Mouse (Mus musculus): Measurements from ENCODE around the gene Galnt14. TPM values are rescaled to one million over a fixed set of nuclear protein-coding genes. Genes with fewer than 3 reads are reported as not detected.

Gene Galnt14
- polyA plus RNA-seq, 2 experiments: 0.03 to 0.08 TPM

GRCm38 (mm10) chr17:73602552-73603478, 107.4 kb downstream of the Galnt14 start:
- DNase-seq (ENCODE audit: low read depth in 3 of 3, low spot score in 3 of 3): no peak
- H3K9ac ChIP-seq (replicated peaks): no peak overlapping the region

GRCm38 (mm10) chr17:73599923-73600322, 110.3 kb downstream of the Galnt14 start:
- no peaks in the 10 kb centered on the region for H3K27me3 ChIP-seq (ENCODE audit: control insufficient read depth, insufficient read depth, low read length)
- H3K9ac ChIP-seq (replicated peaks): no peak overlapping the region
- DNase-seq (ENCODE audit: low read depth in 3 of 3, low spot score in 3 of 3): no peak
- H3K36me3 ChIP-seq (replicated peaks; ENCODE audit: control insufficient read depth, insufficient read depth, low read depth): no peaks in the 10 kb centered on the region
- H3K9me3 ChIP-seq (ENCODE audit: control insufficient read depth, low read length): no peaks in the 10 kb centered on the region
- no peak overlapping the region for H3K4me2 ChIP-seq (ENCODE audit: low read depth)
- no peaks in the 10 kb centered on the region for H3K4me1 ChIP-seq (replicated peaks; ENCODE audit: control insufficient read depth in 2 of 2, insufficient read depth in 2 of 2, low read length in 1 of 2)
- 48% methylated on average over 6 of the region's 6 CpGs for WGBS (ENCODE audit: insufficient replicate concordance)
- H3K4me3 ChIP-seq (ENCODE audit: insufficient read depth in 1 of 2, low read depth in 2 of 2, low read length in 2 of 2): no peak overlapping the region
- no peak overlapping the region for H3K27ac ChIP-seq
- TF ChIP-seq CTCF (IDR thresholded peaks at IDR 0.05; ENCODE audit: low read depth) (no peak), EP300 (IDR thresholded peaks at IDR 0.05; ENCODE audit: low read depth) (no peak)
- no peak for ATAC-seq (ENCODE audit: insufficient read depth)

More at GRCm38 (mm10) chr17:73602552-73603478, 107.4 kb downstream of the Galnt14 start:
- no peaks in the 10 kb centered on the region for H3K36me3 ChIP-seq (replicated peaks; ENCODE audit: control insufficient read depth, insufficient read depth, low read depth)
- H3K27ac ChIP-seq: no peak overlapping the region
- no peak overlapping the region for H3K4me3 ChIP-seq (ENCODE audit: insufficient read depth in 1 of 2, low read depth in 2 of 2, low read length in 2 of 2)
- TF ChIP-seq EP300 (IDR thresholded peaks at IDR 0.05; ENCODE audit: low read depth) (no peak), CTCF (IDR thresholded peaks at IDR 0.05; ENCODE audit: low read depth) (no peak)
- H3K9me3 ChIP-seq (ENCODE audit: control insufficient read depth, low read length): no peaks in the 10 kb centered on the region
- H3K27me3 ChIP-seq (ENCODE audit: control insufficient read depth, insufficient read depth, low read length): no peaks in the 10 kb centered on the region
- no peak for ATAC-seq (ENCODE audit: insufficient read depth)
- 51% methylated on average over 5 of the region's 5 CpGs for WGBS (ENCODE audit: insufficient replicate concordance)
- H3K4me1 ChIP-seq (replicated peaks; ENCODE audit: control insufficient read depth in 2 of 2, insufficient read depth in 2 of 2, low read length in 1 of 2): no peaks in the 10 kb centered on the region
- no peak overlapping the region for H3K4me2 ChIP-seq (ENCODE audit: low read depth)

GRCm38 (mm10) chr17:73592081-73592480, 118.2 kb downstream of the Galnt14 start:
- TF ChIP-seq CTCF (IDR thresholded peaks at IDR 0.05; ENCODE audit: low read depth) (no peak), EP300 (IDR thresholded peaks at IDR 0.05; ENCODE audit: low read depth) (no peak)
- Histone ChIP-seq H3K4me3 (ENCODE audit: insufficient read depth in 1 of 2, low read depth in 2 of 2, low read length in 2 of 2) (no peak overlapping the region), H3K27me3 (ENCODE audit: control insufficient read depth, insufficient read depth, low read length) (no peaks in the 10 kb centered on the region), H3K9me3 (ENCODE audit: control insufficient read depth, low read length) (no peaks in the 10 kb centered on the region), H3K4me1 (replicated peaks; ENCODE audit: control insufficient read depth in 2 of 2, insufficient read depth in 2 of 2, low read length in 1 of 2) (no peaks in the 10 kb centered on the region), H3K9ac (replicated peaks) (no peak overlapping the region), H3K4me2 (ENCODE audit: low read depth) (no peak overlapping the region), H3K27ac (no peak overlapping the region), H3K36me3 (replicated peaks; ENCODE audit: control insufficient read depth, insufficient read depth, low read depth) (no peaks in the 10 kb centered on the region)
- 65% methylated on average over 2 of the region's 2 CpGs for WGBS (ENCODE audit: insufficient replicate concordance)
- ATAC-seq (ENCODE audit: insufficient read depth) (no peak), DNase-seq (ENCODE audit: low read depth in 3 of 3, low spot score in 3 of 3) (no peak)

GRCm38 (mm10) chr17:73587573-73587972, 122.7 kb downstream of the Galnt14 start:
- WGBS (ENCODE audit: insufficient replicate concordance): 36% methylated on average over 6 of the region's 6 CpGs
- ATAC-seq (ENCODE audit: insufficient read depth): no peak
- no peaks in the 10 kb centered on the region for H3K27me3 ChIP-seq (ENCODE audit: control insufficient read depth, insufficient read depth, low read length)
- H3K4me1 ChIP-seq (replicated peaks; ENCODE audit: control insufficient read depth in 2 of 2, insufficient read depth in 2 of 2, low read length in 1 of 2): no peaks in the 10 kb centered on the region
- H3K9ac ChIP-seq (replicated peaks): no peak overlapping the region
- no peak overlapping the region for H3K4me3 ChIP-seq (ENCODE audit: insufficient read depth in 1 of 2, low read depth in 2 of 2, low read length in 2 of 2)
- no peaks in the 10 kb centered on the region for H3K9me3 ChIP-seq (ENCODE audit: control insufficient read depth, low read length)
- no peak overlapping the region for H3K27ac ChIP-seq
- no peak for TF ChIP-seq EP300 (IDR thresholded peaks at IDR 0.05; ENCODE audit: low read depth)
- TF ChIP-seq CTCF (IDR thresholded peaks at IDR 0.05; ENCODE audit: low read depth): no peak
- no peak for DNase-seq (ENCODE audit: low read depth in 3 of 3, low spot score in 3 of 3)
- H3K36me3 ChIP-seq (replicated peaks; ENCODE audit: control insufficient read depth, insufficient read depth, low read depth): no peaks in the 10 kb centered on the region
- no peak overlapping the region for H3K4me2 ChIP-seq (ENCODE audit: low read depth)

GRCm38 (mm10) chr17:73574186-73574585, 136.1 kb downstream of the Galnt14 start:
- no peak for DNase-seq (ENCODE audit: low read depth in 3 of 3, low spot score in 3 of 3)
- Histone ChIP-seq H3K36me3 (replicated peaks; ENCODE audit: control insufficient read depth, insufficient read depth, low read depth) (no peaks in the 10 kb centered on the region), H3K27ac (no peak overlapping the region), H3K4me1 (replicated peaks; ENCODE audit: control insufficient read depth in 2 of 2, insufficient read depth in 2 of 2, low read length in 1 of 2) (no peaks in the 10 kb centered on the region), H3K4me3 (ENCODE audit: insufficient read depth in 1 of 2, low read depth in 2 of 2, low read length in 2 of 2) (no peak overlapping the region), H3K4me2 (ENCODE audit: low read depth) (no peak overlapping the region), H3K9ac (replicated peaks) (no peak overlapping the region), H3K27me3 (ENCODE audit: control insufficient read depth, insufficient read depth, low read length) (no peaks in the 10 kb centered on the region), H3K9me3 (ENCODE audit: control insufficient read depth, low read length) (no peaks in the 10 kb centered on the region)
- TF ChIP-seq EP300 (IDR thresholded peaks at IDR 0.05; ENCODE audit: low read depth) (no peak), CTCF (IDR thresholded peaks at IDR 0.05; ENCODE audit: low read depth) (no peak)
- no peak for ATAC-seq (ENCODE audit: insufficient read depth)
- 61% methylated on average over 1 of the region's 1 CpGs for WGBS (ENCODE audit: insufficient replicate concordance)

All from liver, embryonic 14.5 days (tissue).